Mouse (Mus musculus) ES-Bruce4 (cell line): ENCODE data around the gene Dbp.

Experiments used
- CTCF ChIP-seq: IDR thresholded peaks from one replicate; pipeline ENCODE4 v1.8.1; 2011; ENCODE audit warnings: low read depth, low read length
- POLR2A ChIP-seq: IDR thresholded peaks from one replicate; pipeline ENCODE4 v1.8.1; 2011; ENCODE audit warnings: low read length; ENCODE audit not compliant: insufficient read depth

DNA sequence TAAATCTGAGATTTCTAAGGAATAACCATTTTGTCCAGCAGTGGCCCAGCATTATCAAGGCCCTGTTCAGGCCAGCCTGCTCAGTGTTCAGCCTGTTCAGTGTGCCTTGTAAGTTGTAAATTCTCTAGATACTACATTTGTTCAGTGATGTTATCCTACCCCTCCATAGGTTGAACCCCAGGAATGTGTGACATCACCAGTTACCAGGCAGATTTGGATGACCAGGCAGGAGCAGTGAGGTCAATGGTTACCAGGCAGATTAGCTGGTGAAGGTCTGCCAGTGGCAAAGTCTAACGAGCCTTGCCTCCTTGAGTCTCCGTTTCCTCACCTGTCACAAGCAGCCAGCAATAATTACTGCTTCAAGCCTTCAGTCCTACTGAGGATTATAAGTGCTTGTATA lies 39.5 kb downstream of the Dbp start:
- TF ChIP-seq POLR2A (no peak), CTCF (no peak)
